Mouse (Mus musculus) embryonic fibroblast, embryonic 13.5 days (primary cell): Measurements from ENCODE around the gene Cox8a.

Source experiments
- CTCF ChIP-seq: IDR thresholded peaks from 2 replicates; pipeline ENCODE4 v1.5.1; 2011; ENCODE audit warnings: mild to moderate bottlenecking, control low read depth, low read length, moderate library complexity, borderline replicate concordance; ENCODE audit not compliant: insufficient read depth
- POLR2A ChIP-seq: IDR thresholded peaks from 2 replicates; pipeline ENCODE4 v1.6.1; 2011; ENCODE audit warnings: low read depth, mild to moderate bottlenecking, control low read depth, low read length, moderate library complexity

GRCm38 (mm10) chr19:7214484-7214883 is 2.9 kb downstream of the Cox8a start:
- TF ChIP-seq CTCF (no peak), POLR2A (no peak)
